Mouse (Mus musculus): ENCODE measurements around the gene Itm2c.

Gene Itm2c

GRCm38 (mm10) chr1:85900521-85901333, 6.6 kb downstream of the Itm2c start:
- DNase-seq = no peak

- no peak for DNase-seq
These were observed 7.5 kb downstream of the Itm2c start for GRCm38 (mm10) chr1:85901516-85902107.

- no peak for DNase-seq
These were observed 8.1 kb downstream of the Itm2c start for GRCm38 (mm10) chr1:85902108-85902561.

- DNase-seq = no peak
These were observed 12.8 kb downstream of the Itm2c start for GRCm38 (mm10) chr1:85906892-85907291.

- no peak for DNase-seq
These were observed 14.9 kb downstream of the Itm2c start for GRCm38 (mm10) chr1:85908754-85909590.

- DNase-seq = no peak
These were observed 19.1 kb downstream of the Itm2c start for GRCm38 (mm10) chr1:85913078-85913755.

GRCm38 (mm10) chr1:85915890-85916289, 21.8 kb downstream of the Itm2c start:
- no peak for DNase-seq

GRCm38 (mm10) chr1:85916830-85917450, 22.9 kb downstream of the Itm2c start:
- no peak for DNase-seq

- DNase-seq = no peak
These were observed 25.5 kb downstream of the Itm2c start for GRCm38 (mm10) chr1:85919621-85920020.

- DNase-seq = no peak
These were observed 27.6 kb downstream of the Itm2c start for GRCm38 (mm10) chr1:85921725-85922124.

GRCm38 (mm10) chr1:85922127-85922864, 28.2 kb downstream of the Itm2c start:
- no peak for DNase-seq

- DNase-seq = no peak
These were observed 28.8 kb downstream of the Itm2c start for GRCm38 (mm10) chr1:85922865-85923211.

GRCm38 (mm10) chr1:85925183-85925582, 31.1 kb downstream of the Itm2c start:
- no peak for DNase-seq

- DNase-seq = no peak
These were observed 34.1 kb downstream of the Itm2c start, which contains the start of gene 4933407L21Rik for GRCm38 (mm10) chr1:85928057-85928687. TSS of gene 4933407L21Rik (plus strand) at chr1:85928483.

- peak; percentile 23 for DNase-seq
These were observed 34.6 kb downstream of the Itm2c start for GRCm38 (mm10) chr1:85928688-85929065.

- no peak for DNase-seq
These were observed 35.3 kb downstream of the Itm2c start for GRCm38 (mm10) chr1:85929406-85929805.

- no peak for DNase-seq
These were observed 37.1 kb downstream of the Itm2c start for GRCm38 (mm10) chr1:85931170-85931569.

- DNase-seq = no peak
These were observed 39.1 kb downstream of the Itm2c start for GRCm38 (mm10) chr1:85933226-85933625.

GRCm38 (mm10) chr1:85933631-85934465, 39.8 kb downstream of the Itm2c start:
- no peak for DNase-seq

GRCm38 (mm10) chr1:85934560-85934959, 40.5 kb downstream of the Itm2c start:
- no peak for DNase-seq

All from thymus, postnatal 25 days (tissue).